Mouse (Mus musculus): ENCODE data around the gene Aunip.
A peak's percentile ranks its signal among the peaks of the same experiment; 100 is the strongest.

Aunip gene

DNA sequence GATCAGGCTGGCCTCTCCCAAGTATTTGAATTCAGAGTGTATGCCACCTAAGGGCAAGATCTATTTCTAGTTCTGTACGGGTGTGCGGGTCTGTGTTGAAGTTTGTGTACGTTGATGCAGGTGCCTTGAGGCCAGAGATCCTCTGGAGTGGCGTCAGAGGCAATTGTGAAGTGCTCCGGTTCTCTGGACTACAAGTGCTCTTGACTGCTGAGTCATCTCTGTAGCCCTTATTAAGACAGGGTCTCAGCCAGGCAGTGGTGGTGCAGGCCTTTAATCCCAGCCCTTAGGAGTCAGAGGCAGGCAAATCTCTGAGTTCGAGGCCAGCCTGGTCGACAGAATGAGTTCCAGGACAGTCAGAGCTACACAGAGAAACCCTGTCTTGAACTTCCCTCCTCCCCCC is 4.8 kb downstream of the Aunip start:
- no peak for DNase-seq (ENCODE audit: low spot score)

DNA sequence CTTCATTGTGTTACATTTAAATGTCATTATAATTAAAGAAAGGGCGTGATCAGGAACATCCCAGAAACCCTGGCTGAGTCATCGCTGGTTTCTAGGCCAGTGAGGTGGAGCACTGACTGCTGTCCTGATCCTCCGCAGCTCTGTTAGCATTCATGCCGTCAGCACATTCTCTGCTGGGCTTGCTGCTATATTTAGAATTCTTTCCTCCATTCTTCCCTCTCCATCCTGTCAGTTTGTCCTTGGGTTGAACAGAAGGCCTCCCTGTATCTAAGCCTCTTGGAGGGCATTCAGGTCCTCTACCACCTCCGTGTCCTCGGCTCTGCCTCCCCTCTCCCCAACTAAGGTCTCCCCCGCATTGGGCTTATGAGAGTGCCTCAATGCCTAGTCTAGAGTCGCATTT is 6.2 kb downstream of the Aunip start:
- DNase-seq (ENCODE audit: low spot score): no peak

DNA sequence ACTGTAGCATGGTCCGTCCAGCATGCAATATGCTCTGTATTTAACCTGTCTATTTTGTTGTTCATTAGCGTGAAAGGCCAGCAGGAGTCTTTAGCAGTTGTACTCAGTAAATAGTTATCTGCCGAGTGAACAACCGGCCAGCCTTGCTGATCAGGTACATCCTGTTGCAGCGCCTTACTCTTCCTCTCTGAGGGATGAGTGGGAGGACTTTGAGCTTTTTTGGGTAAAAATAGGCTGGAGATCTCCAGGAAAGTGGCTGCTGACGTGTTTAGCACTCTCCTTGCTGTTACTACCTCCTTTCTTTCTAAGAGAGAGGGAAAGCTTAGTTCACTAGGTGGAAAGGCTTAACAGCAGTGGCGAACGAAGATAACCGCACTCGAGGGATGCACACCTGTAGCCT is 6.9 kb downstream of the Aunip start:
- no peak for DNase-seq (ENCODE audit: low spot score)

- peak; percentile 53 for DNase-seq (ENCODE audit: low spot score)
Observed at GRCm38 (mm10) chr4:134518541-134518940, 7.7 kb downstream of the Aunip start.

- no peak for DNase-seq (ENCODE audit: low spot score)
Observed at GRCm38 (mm10) chr4:134519281-134519680, 8.5 kb downstream of the Aunip start.

DNA sequence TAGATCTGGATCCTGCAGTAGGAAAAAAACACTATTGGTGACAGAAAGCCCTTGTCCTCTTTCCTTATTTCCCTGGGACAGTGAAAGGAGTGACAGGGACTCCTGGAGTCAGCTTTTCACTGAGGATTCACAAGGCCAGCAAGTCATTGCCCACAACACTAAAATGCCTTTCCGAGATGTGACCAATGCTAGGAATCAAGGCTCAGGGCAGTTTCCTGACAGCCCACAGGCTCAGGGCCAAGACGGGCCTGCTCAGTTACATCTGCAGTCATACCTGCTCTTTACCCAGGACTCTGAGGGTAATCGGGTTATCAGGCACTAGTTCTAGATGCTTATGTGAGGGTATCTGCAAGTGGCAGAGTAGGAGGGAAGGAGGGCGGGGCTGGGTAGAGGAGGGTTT is 12.6 kb downstream of the Aunip start:
- DNase-seq (ENCODE audit: low spot score): no peak

GRCm38 (mm10) chr4:134525806-134526205 is 15.0 kb downstream of the Aunip start:
- DNase-seq (ENCODE audit: low spot score): no peak

DNA sequence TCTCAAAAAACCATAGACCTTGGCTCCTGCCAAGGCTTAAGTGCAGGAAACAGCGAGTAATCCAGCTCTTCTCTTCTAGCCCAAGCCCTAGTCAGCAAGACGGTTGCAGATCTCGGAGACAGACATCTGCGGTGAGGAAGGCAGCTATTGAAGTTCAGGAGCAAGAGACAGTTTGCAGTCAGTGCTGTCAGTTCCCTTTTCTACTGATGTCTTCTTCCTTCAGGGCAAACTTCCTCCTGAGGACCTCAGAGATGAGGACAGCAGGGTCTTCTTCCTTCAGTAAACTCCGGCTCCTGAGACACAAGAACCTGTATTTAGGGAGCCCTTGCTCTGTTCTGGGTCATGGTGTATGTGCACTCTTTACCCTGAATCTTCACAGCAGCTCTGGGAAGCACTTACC is 15.4 kb downstream of the Aunip start:
- no peak for DNase-seq (ENCODE audit: low spot score)

DNA sequence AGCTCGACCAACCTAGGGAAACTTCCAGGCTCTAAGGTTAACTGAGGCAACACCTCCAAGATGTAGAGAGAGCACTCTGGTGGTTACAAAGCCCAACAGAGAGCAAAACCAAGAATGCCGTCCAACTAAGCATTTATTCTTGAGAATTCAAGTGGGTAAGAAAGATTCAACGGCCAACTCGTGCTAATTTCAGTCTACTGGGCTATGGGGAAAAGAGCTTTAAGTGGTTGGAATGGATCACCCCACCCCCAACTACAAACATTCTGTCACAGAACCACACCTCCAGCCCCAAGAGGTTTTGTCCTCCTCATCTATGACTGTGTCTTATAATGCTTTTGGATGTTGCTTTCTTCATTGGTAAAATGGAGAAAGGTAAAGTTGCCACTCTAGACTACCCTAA is 22.1 kb downstream of the Aunip start:
- DNase-seq (ENCODE audit: low spot score): no peak

DNA sequence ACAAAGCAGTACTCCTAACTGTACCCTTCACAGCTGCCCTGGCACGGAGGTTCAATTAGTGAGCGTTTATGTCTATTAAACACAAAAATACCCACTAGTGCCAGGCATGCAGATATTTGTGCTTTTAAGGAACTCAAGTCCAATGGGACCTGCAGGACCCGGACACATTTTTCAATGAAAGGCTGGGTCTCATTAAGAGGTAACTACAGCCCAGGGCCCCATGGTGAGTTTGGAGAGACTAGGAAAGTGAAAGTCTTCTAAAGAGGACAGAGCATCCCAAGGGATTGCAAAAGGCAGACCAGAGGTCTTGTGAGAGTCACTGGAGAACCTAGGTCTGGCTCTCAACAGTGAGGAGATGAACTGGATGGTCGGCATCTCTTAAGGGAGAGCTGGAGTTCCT is 22.6 kb downstream of the Aunip start:
- no peak for DNase-seq (ENCODE audit: low spot score)

- DNase-seq (ENCODE audit: low spot score): peak; percentile 47
Observed at GRCm38 (mm10) chr4:134534124-134534886, 23.5 kb downstream of the Aunip start.

GRCm38 (mm10) chr4:134534932-134535786 is 24.4 kb downstream of the Aunip start, which contains the start of gene Mtfr1l:
TSS of gene Mtfr1l (minus strand) at chr4:134535387.
- peak; percentile 97 for DNase-seq (ENCODE audit: low spot score)

- peak; percentile 70 for DNase-seq (ENCODE audit: low spot score)
Observed at GRCm38 (mm10) chr4:134535787-134536151, 25.0 kb downstream of the Aunip start.

DNA sequence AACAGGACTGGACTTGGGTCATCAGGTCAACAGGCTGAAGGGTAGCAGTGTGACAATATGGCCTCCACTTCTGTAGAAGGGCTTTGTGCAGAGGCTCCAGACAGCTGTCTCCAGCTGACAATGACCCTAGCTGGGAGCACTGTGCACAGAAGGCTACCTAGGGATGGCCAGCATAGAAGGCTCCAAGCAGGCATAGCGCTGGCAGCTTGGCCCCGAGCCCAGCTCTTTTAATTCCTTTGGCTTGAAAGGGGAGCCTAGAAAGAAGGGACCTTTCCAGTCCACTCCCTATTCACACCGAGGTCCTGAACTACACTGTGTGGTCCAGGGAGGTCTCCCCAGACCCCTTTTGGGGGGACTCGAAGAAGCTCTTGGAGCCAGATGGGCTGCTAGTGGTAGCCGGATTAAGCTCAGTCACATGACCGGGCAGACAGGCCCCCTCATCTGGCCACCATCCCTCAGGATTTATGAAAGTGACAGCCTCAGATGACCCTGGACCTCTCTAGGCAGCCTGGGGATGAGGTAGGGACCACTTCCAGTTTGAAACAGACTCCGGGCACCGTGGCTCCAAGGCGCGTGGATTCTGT is 28.3 kb downstream of the Aunip start:
- DNase-seq (ENCODE audit: low spot score): no peak

DNA sequence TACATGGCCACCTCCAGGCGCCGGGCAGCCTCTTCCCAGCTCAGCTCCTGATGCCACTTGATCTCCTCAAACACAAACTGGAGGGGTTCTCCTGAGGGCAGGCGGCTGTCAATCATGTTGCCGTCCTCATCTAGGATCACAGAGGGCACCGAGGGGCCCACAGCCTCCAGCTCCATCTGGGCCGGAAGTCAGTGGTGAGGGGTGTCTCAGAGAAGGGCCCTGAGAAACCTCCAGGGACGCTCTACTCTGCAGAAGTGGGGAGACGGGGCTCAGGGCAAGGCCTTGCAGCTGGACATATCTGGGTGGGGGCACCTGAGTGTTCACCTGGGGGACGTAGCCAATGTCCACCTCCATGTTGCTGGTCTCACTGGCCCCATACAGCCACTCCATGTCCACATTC is 31.9 kb downstream of the Aunip start:
- no peak for DNase-seq (ENCODE audit: low spot score)

DNA sequence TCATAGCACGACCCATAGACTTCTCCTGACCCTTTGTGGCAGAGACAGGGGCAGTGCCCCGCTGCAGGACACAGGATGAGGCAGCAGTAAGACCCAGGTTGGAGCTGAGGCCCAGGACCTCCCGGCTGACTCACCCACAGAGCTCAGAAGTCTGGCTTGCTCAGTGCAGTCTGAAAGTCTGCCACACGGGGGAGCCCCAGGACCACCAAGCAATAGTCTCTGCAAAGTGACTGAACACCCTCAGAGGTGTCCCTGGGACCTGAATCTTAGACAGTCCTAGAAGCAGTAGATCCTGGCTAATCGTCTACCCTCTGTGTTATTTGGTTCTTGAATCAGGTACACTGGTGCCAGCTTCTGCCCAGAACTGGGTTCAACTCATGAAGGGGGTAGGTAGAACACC is 32.5 kb downstream of the Aunip start:
- DNase-seq (ENCODE audit: low spot score): peak; percentile 95

DNA sequence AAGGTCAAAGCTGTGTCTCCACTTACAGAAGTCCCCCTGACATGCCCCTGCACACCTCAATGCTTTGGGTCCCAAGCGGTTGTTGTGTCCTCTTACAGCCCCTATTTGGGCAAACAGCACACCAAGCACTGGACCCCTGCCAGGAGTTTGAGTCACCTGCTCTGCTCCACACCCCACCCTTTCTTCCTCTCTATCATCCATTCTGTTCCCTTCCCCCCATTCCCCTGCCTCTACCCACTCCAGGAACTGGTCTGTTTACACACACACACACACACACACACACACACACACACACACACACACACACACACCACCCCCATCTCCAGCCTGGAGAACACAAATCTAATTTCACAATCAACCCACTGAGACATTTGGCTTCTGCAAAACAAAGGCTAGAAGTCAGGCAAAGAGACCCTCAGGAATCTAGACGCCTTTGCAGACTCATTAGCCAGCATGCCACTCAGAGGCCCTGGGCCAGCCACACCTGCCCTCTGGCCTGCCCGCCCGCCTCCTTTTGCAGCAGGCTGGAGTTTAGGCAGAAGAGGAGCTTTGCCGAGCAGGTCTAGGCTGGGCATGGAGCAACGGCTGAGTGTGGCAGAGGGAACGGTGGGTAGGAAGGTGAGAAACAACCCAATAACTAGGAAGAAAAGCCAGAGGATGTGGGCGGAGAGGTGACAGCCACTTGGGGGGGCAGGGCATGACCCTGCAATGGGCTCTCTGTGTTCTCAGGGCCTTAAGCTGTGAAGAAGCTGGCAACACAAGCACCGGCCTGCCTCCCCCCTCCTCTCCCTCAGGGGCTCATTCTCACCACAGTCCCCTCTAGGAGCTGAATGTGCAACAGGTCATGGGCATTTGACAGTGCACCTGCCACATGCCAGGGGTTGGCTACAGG is 36.3 kb downstream of the Aunip start:
- no peak for DNase-seq (ENCODE audit: low spot score)

DNA sequence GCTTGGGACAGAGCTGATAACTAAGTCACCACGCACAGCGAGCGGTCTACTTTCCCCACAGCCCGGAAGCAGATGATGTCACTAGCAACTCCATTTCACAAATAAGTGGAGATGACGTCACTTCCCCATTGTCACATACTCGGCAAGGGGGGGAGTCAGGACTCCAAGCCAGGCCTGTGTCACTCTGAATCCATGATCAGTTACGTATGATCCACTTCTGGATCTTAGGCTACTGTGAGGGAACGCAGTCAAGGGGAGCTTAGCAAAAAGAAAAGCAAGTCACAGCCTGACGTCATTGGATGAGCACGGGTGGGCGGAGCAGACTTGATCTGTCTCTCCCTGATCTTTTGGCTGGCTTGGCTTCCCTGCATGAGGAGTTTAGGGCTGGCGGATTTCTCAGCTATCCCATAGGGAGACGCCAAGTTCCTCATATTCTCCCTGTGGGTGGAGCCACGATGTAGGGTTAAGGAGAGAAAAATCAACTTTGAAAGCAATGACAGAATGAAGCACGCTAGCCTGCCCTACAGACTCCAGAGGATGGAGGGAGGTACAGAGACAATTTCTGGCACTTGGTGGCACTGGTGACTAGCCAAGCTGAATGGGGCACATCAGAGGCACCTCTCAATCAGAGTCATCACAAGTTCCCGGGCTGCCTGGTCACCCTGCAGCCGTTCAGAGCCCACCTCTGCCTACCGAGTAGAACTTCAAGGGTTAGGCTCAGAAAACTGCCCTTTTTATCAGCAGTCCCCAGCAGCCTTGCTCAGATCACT is 37.6 kb downstream of the Aunip start:
- DNase-seq (ENCODE audit: low spot score): no peak

DNA sequence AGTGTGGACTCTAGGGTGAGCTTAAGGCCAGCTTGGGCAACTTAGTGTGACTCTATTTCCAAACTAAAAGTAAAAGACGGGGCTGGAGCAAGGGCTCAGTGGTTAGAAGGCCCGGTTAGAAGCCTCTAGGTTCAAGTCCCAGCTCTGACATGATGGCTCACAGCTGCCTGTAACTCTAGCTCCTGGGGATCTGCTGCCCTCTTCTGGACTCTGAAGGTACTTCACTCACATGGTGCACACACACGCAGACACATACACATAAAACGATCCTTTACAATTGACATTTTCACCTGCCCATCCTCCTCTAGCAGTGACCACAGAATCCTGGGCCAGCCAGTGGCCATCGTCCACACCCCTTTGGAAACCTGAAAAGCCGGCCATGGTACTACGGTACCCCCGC is 39.1 kb downstream of the Aunip start:
- DNase-seq (ENCODE audit: low spot score): no peak

GRCm38 (mm10) chr4:134551494-134552316 is 40.9 kb downstream of the Aunip start, which contains the start of gene Selenon:
TSS of gene Selenon (minus strand) at chr4:134552166.
- no peak for DNase-seq (ENCODE audit: low spot score)
